Mouse (Mus musculus): ENCODE measurements around the gene D16Ertd472e. TPM values are rescaled to one million over a fixed set of nuclear protein-coding genes. Genes with fewer than 3 reads are reported as not detected.

D16Ertd472e gene
- polyA plus RNA-seq (2015; fragmentation: Nextera tagmentation; extraction: Ambion mirVana), result 5.5 and 7.0 TPM in 2 replicates

DNA sequence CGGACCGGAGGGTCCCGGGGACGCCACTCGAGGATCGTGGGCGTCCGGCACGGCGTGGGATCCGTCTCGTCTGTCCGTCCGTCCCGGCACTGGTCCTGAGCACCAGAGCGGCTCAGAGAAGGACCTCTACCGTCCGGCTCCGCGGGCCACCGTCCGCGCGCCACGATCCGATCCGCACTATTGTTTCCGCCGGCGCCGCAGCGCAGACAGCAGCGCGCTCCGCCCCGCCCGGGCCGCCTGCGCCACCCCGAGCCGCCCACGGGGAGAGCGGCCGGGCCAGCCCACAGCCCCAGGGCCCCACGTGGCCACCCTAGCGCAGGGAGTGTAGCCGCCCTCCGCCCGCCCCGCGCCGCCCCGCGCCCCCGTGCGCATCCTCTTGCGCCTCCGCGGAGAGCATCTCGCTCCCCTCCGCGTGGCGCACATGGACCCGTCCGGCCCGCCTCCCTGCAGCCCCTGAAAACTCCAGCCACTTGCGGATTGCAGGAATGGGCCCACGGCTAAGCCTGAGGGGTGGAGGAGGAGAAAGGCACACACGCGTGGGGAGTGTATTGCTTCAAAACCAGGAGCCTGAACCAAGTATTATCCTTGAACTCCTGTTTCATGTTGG is at the start of gene D16Ertd472e:
Gene D16Ertd472e (minus strand): TSS at position 231 of the 607 bp plus-strand sequence.
- Histone ChIP-seq H3K36me3 (ENCODE audit: control insufficient read depth, insufficient read depth, low read length) (no peaks in the 10 kb centered on the region), H3K27ac (ENCODE audit: low read depth, low read length) (peak within 1 kb of the TSS; percentile 85), H3K9me3 (ENCODE audit: control insufficient read depth, low read length) (no peaks in the 10 kb centered on the region), H3K9ac (ENCODE audit: low read depth, low read length) (peak within 1 kb of the TSS; percentile 80), H3K4me1 (ENCODE audit: control insufficient read depth, insufficient read depth, low read depth, low read length) (peaks cover 10% of the 10 kb centered on the region), H3K4me2 (ENCODE audit: low read length) (peak within 1 kb of the TSS; percentile 81), H3K4me3 (ENCODE audit: low read length) (peak within 1 kb of the TSS; percentile 86), H3K27me3 (replicated peaks; ENCODE audit: control insufficient read depth, insufficient read depth, low read length) (no peaks in the 10 kb centered on the region)
- 0% methylated on average over 58 of the region's 70 CpGs for WGBS
- ATAC-seq, result peak; percentile 98

GRCm38 (mm10) chr16:78622755-78623154 is 46.2 kb upstream of the D16Ertd472e start:
- no peak for ATAC-seq
- Histone ChIP-seq H3K4me2 (ENCODE audit: low read length) (no peak overlapping the region), H3K36me3 (ENCODE audit: control insufficient read depth, insufficient read depth, low read length) (no peaks in the 10 kb centered on the region)

DNA sequence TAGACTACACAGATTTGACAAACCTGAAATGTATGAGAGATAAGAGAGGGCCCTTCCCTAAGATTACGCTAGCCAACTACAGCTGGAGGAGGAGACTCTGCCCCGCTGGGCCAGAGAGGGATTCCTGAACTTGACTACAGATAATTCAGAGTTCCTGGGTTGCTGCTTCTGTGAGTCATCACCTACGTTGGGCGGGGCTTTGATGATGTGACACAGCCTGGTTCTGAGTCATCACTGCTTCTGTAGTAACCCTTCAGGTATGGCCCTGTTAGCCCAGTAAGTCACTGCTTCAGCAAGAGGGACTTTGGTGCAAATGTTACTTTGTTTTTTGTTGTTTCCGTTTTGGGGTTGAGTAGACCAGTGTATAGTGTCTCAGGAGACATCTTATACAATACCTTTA is 42.9 kb upstream of the D16Ertd472e start:
- Histone ChIP-seq H3K36me3 (ENCODE audit: control insufficient read depth, insufficient read depth, low read length) (no peaks in the 10 kb centered on the region), H3K27ac (ENCODE audit: low read depth, low read length) (no peak overlapping the region), H3K4me3 (ENCODE audit: low read length) (no peak overlapping the region), H3K9me3 (ENCODE audit: control insufficient read depth, low read length) (no peaks in the 10 kb centered on the region), H3K4me2 (ENCODE audit: low read length) (no peak overlapping the region), H3K9ac (ENCODE audit: low read depth, low read length) (no peak overlapping the region), H3K4me1 (ENCODE audit: control insufficient read depth, insufficient read depth, low read depth, low read length) (no peaks in the 10 kb centered on the region), H3K27me3 (replicated peaks; ENCODE audit: control insufficient read depth, insufficient read depth, low read length) (no peaks in the 10 kb centered on the region)
- ATAC-seq, result no peak
- 91% methylated on average over 5 of the region's 5 CpGs for WGBS

More at GRCm38 (mm10) chr16:78622755-78623154, 46.2 kb upstream of the D16Ertd472e start:
- no peaks in the 10 kb centered on the region for H3K27me3 ChIP-seq (replicated peaks; ENCODE audit: control insufficient read depth, insufficient read depth, low read length)
- H3K4me3 ChIP-seq (ENCODE audit: low read length), result no peak overlapping the region
- no peak overlapping the region for H3K9ac ChIP-seq (ENCODE audit: low read depth, low read length)
- 70% methylated on average over 5 of the region's 5 CpGs for WGBS
- no peaks in the 10 kb centered on the region for H3K9me3 ChIP-seq (ENCODE audit: control insufficient read depth, low read length)
- H3K4me1 ChIP-seq (ENCODE audit: control insufficient read depth, insufficient read depth, low read depth, low read length), result no peaks in the 10 kb centered on the region
- no peak overlapping the region for H3K27ac ChIP-seq (ENCODE audit: low read depth, low read length)

DNA sequence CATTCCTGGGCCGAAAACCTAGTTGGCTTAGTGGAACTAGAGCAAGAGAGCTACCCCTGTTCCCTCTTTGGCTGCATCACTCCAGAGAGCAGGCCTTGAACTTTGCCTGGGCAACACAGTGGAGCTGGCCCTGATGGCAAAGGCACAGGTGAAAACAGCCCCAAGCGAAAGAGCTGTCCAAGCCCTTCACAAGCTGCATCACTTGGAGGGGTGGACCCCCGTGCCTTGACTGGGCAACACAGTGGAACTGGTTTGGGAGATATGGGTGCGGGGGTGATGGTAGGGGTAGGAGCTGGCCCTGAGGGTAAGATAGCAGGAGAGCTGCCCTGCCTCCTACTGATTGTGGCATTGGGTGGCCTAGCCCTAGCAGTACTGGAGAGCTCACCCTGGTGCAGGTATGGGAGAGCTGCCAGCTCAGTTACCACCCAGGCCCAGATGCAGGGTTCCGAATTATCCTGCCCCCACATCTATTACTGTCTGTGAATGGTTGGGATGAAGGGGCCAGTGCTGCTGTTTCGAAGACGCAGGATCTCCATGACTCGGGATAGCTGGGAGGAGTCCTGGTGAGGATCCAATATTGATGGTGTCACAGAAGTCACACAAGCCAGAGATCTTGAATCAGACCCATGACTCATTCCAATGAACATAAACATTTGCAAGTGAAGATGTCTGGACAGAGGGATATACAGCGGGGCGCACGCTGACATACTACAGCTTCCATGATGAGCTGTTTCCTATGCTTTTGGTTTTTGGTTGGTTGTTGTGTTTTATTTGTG is 41.4 kb upstream of the D16Ertd472e start:
- Histone ChIP-seq H3K9me3 (ENCODE audit: control insufficient read depth, low read length) (no peaks in the 10 kb centered on the region), H3K4me3 (ENCODE audit: low read length) (no peak overlapping the region), H3K9ac (ENCODE audit: low read depth, low read length) (no peak overlapping the region), H3K4me2 (ENCODE audit: low read length) (no peak overlapping the region), H3K36me3 (ENCODE audit: control insufficient read depth, insufficient read depth, low read length) (no peaks in the 10 kb centered on the region), H3K4me1 (ENCODE audit: control insufficient read depth, insufficient read depth, low read depth, low read length) (no peaks in the 10 kb centered on the region), H3K27ac (ENCODE audit: low read depth, low read length) (no peak overlapping the region), H3K27me3 (replicated peaks; ENCODE audit: control insufficient read depth, insufficient read depth, low read length) (no peaks in the 10 kb centered on the region)
- no peak for ATAC-seq
- 93% methylated on average over 11 of the region's 11 CpGs for WGBS

DNA sequence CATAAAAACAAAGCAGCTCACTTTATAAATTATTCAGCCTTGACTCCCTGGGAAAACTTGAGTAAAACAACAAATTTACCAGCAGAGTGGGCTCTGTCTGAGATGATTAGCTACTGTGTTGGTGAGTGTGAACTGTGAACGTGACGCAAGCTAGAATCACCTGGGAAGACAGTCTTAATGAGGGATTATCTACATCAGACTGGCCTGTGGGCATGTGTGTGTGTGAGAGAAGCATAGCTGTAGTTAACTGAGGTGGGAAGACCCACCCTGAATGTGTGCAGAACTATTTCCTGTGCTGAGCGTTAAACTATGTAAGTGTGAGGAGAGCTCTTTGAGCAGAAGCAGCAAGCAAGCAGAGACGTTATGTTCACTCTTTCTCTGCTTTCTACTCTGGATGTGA is 29.7 kb upstream of the D16Ertd472e start:
- no peaks in the 10 kb centered on the region for H3K36me3 ChIP-seq (ENCODE audit: control insufficient read depth, insufficient read depth, low read length)
- H3K4me1 ChIP-seq (ENCODE audit: control insufficient read depth, insufficient read depth, low read depth, low read length), result no peaks in the 10 kb centered on the region
- no peak for ATAC-seq
- peaks cover 4% of the 10 kb centered on the region; the same call in 1 of the 2 replicates for H3K9me3 ChIP-seq (ENCODE audit: control insufficient read depth, low read length)
- no peak overlapping the region for H3K4me3 ChIP-seq (ENCODE audit: low read length)
- 71% methylated on average over 4 of the region's 4 CpGs for WGBS
- no peaks in the 10 kb centered on the region for H3K27me3 ChIP-seq (replicated peaks; ENCODE audit: control insufficient read depth, insufficient read depth, low read length)
- H3K9ac ChIP-seq (ENCODE audit: low read depth, low read length), result no peak overlapping the region
- no peak overlapping the region for H3K27ac ChIP-seq (ENCODE audit: low read depth, low read length)
- no peak overlapping the region for H3K4me2 ChIP-seq (ENCODE audit: low read length)

DNA sequence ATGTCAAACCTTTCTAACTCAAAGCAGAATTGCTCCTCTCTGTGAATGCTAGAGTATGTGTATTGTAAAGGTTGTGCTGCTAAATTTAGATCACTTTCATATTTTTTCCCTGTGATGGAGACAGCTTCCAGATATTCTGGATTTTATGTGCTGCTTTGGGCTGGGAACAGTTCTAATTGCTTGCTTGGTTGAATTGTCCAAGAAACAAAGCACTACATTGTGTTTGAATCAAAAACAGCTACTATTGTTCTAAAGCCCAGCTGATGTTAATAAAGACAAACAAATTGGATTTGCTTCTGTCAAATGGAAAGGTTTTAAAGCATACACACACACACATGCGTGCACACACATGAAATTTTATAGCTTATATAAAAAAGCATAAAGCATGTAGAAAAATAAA is 22.4 kb upstream of the D16Ertd472e start:
- Histone ChIP-seq H3K27me3 (replicated peaks; ENCODE audit: control insufficient read depth, insufficient read depth, low read length) (no peaks in the 10 kb centered on the region), H3K4me1 (ENCODE audit: control insufficient read depth, insufficient read depth, low read depth, low read length) (no peaks in the 10 kb centered on the region), H3K4me3 (ENCODE audit: low read length) (no peak overlapping the region), H3K9me3 (ENCODE audit: control insufficient read depth, low read length) (peaks cover 4% of the 10 kb centered on the region; the same call in 1 of the 2 replicates), H3K36me3 (ENCODE audit: control insufficient read depth, insufficient read depth, low read length) (no peaks in the 10 kb centered on the region), H3K27ac (ENCODE audit: low read depth, low read length) (no peak overlapping the region), H3K9ac (ENCODE audit: low read depth, low read length) (no peak overlapping the region), H3K4me2 (ENCODE audit: low read length) (no peak overlapping the region)
- WGBS, result 79% methylated on average over 1 of the region's 1 CpGs
- no peak for ATAC-seq

- WGBS, result 57% methylated on average over 2 of the region's 2 CpGs
- Histone ChIP-seq H3K4me2 (ENCODE audit: low read length) (no peak overlapping the region), H3K36me3 (ENCODE audit: control insufficient read depth, insufficient read depth, low read length) (no peaks in the 10 kb centered on the region), H3K27ac (ENCODE audit: low read depth, low read length) (no peak overlapping the region), H3K27me3 (replicated peaks; ENCODE audit: control insufficient read depth, insufficient read depth, low read length) (no peaks in the 10 kb centered on the region), H3K9ac (ENCODE audit: low read depth, low read length) (no peak overlapping the region), H3K4me1 (ENCODE audit: control insufficient read depth, insufficient read depth, low read depth, low read length) (no peaks in the 10 kb centered on the region), H3K9me3 (ENCODE audit: control insufficient read depth, low read length) (no peaks in the 10 kb centered on the region), H3K4me3 (ENCODE audit: low read length) (no peak overlapping the region)
- ATAC-seq, result no peak
Measured at GRCm38 (mm10) chr16:78596381-78596780, 19.9 kb upstream of the D16Ertd472e start.

DNA sequence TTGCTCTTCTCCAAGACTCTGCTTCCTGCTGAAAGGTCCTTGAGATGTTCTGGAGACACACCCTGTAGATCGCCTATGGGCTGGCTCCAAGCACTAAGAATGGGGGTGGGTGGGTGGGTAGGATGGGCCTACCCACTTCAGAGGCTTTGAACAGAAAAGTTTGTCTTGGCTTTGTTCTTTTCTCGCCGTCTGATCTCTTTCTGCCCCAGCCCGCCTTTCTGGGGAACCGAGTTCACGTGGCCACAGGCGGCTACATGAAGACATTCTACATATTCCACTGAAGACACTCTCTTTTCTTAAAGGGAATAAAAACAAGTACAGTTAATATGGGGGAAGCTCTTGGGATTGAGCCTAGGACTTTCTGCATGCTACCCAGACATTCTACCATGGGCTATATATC is 19.3 kb upstream of the D16Ertd472e start:
- ATAC-seq, result no peak
- Histone ChIP-seq H3K9me3 (ENCODE audit: control insufficient read depth, low read length) (no peaks in the 10 kb centered on the region), H3K36me3 (ENCODE audit: control insufficient read depth, insufficient read depth, low read length) (no peaks in the 10 kb centered on the region), H3K27ac (ENCODE audit: low read depth, low read length) (no peak overlapping the region), H3K4me2 (ENCODE audit: low read length) (no peak overlapping the region), H3K4me1 (ENCODE audit: control insufficient read depth, insufficient read depth, low read depth, low read length) (no peaks in the 10 kb centered on the region), H3K4me3 (ENCODE audit: low read length) (no peak overlapping the region), H3K27me3 (replicated peaks; ENCODE audit: control insufficient read depth, insufficient read depth, low read length) (no peaks in the 10 kb centered on the region), H3K9ac (ENCODE audit: low read depth, low read length) (no peak overlapping the region)
- WGBS, result 94% methylated on average over 7 of the region's 7 CpGs

GRCm38 (mm10) chr16:78594154-78594553 is 17.6 kb upstream of the D16Ertd472e start:
- WGBS, result 77% methylated on average over 3 of the region's 3 CpGs
- no peak for ATAC-seq
- no peak overlapping the region for H3K27ac ChIP-seq (ENCODE audit: low read depth, low read length)

More at GRCm38 (mm10) chr16:78594154-78594553, 17.6 kb upstream of the D16Ertd472e start:
- Histone ChIP-seq H3K9ac (ENCODE audit: low read depth, low read length) (no peak overlapping the region), H3K27me3 (replicated peaks; ENCODE audit: control insufficient read depth, insufficient read depth, low read length) (no peaks in the 10 kb centered on the region), H3K9me3 (ENCODE audit: control insufficient read depth, low read length) (no peaks in the 10 kb centered on the region), H3K4me3 (ENCODE audit: low read length) (no peak overlapping the region), H3K36me3 (ENCODE audit: control insufficient read depth, insufficient read depth, low read length) (no peaks in the 10 kb centered on the region), H3K4me1 (ENCODE audit: control insufficient read depth, insufficient read depth, low read depth, low read length) (no peaks in the 10 kb centered on the region), H3K4me2 (ENCODE audit: low read length) (no peak overlapping the region)

All from hindbrain, embryonic 16.5 days (tissue).